Mouse (Mus musculus): ENCODE data around the gene Gm37419. TPM values are rescaled to one million over a fixed set of nuclear protein-coding genes. Genes with fewer than 3 reads are reported as not detected.

Gene Gm37419
- total and polyA plus RNA-seq, 3 experiments, result not detected

DNA sequence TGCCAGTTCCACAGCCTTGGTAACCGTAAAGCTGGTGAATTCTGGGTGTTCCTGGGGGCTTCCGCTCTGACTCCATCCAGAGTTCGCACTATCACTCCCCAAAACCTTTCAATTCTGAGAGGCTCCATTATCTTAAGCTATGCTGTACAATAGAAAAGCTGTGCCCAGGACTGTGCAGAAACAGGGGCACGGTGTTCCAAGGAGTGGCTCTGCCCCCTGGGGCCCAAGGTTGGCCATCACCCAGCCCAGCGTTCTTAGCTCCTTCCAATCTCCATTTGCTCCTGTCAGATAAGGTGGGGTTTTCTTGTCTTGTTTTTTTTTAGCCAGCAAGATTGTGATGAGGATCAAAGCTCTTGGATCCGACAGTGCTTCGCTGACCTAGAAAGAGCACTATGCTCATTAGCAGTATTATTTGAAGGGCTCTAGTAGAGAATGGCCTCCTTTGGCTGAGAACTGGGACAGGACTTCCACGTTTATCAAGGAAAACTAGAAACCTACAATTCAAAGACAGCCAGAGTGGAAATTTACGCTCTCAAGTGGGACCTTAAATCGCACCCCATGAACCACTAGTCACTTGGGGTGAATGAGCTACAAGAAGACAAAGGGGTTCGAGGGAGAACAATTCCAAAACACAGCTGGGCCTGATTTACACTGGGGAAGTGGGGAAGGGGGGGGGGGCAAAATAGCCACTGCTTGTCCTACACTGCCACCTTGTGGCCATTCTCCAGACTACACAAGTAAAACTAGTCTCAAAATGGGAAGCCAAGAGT, 34.9 kb upstream of the Gm37419 start:
- no peaks in the 10 kb centered on the region for H3K36me3 ChIP-seq (ENCODE audit: control insufficient read depth in 1 of 2, insufficient read depth in 2 of 2, low read length in 2 of 2)
- H3K79me2 ChIP-seq (ENCODE audit: control insufficient read depth, insufficient read depth, low read length, poor library complexity), result no peaks in the 10 kb centered on the region
- no peak for TF ChIP-seq USF2 (IDR thresholded peaks at IDR 0.05; ENCODE audit: borderline replicate concordance in 1 of 2, insufficient read depth in 1 of 2, low read depth in 1 of 2, low read length in 2 of 2)
- peak; percentile 30; the same call in 1 of the 2 replicates for TF ChIP-seq SMC3 (IDR thresholded peaks at IDR 0.05; ENCODE audit: low read depth, low read length)
- peak; percentile 38 for TF ChIP-seq RAD21 (IDR thresholded peaks at IDR 0.05; ENCODE audit: low read depth, low read length)
- peak; percentile 25 to 67 (median 40) for TF ChIP-seq CTCF (IDR thresholded peaks at IDR 0.05 in 2 of 3, conservative IDR thresholded peaks at IDR 0.05 in 1 of 3; ENCODE audit: control insufficient read depth in 1 of 3, insufficient read depth in 1 of 3, low read depth in 2 of 3, low read length in 3 of 3, poor library complexity in 1 of 3, severe bottlenecking in 1 of 3)
- H3K4me3 ChIP-seq (ENCODE audit: control insufficient read depth in 1 of 2, insufficient read depth in 1 of 2, low read depth in 2 of 2, low read length in 2 of 2), result no peak overlapping the region
- no peaks in the 10 kb centered on the region for H3K27me3 ChIP-seq (ENCODE audit: control insufficient read depth in 1 of 2, insufficient read depth in 2 of 2, low read length in 2 of 2)
- peak; percentile 18 for DNase-seq (ENCODE audit: low read depth, low spot score)
- no peak overlapping the region for H3K27ac ChIP-seq (ENCODE audit: control insufficient read depth, low read depth, low read length)
- H3K9ac ChIP-seq (ENCODE audit: control insufficient read depth, low read depth, low read length, poor library complexity, severe bottlenecking), result no peak overlapping the region
- H3K9me3 ChIP-seq (replicated peaks; ENCODE audit: insufficient read depth, low read length), result no peaks in the 10 kb centered on the region
- no peaks in the 10 kb centered on the region for H3K4me1 ChIP-seq (ENCODE audit: control insufficient read depth in 1 of 2, insufficient read depth in 2 of 2, low read length in 2 of 2)

DNA sequence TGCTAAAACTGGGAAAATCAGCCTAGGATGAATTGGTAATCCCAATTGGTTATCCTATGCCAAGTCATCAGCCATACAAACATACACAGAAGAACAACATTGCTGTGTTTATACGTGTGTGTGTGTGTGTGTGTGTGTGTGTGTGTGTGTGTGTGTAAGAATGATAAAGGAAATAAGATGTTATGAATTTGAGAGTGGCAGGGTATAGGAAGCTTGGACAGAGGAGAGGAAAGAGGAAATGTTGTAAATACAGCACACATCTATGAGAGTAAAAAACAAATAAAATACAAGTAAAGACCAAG, 34.4 kb upstream of the Gm37419 start:
- TF ChIP-seq NRF1 (IDR thresholded peaks at IDR 0.05; ENCODE audit: insufficient read depth, low read depth, low read length, poor library complexity, severe bottlenecking), result no peak
- TF ChIP-seq ETS1 (IDR thresholded peaks at IDR 0.05; ENCODE audit: low read depth, low read length), result no peak
- no peak for TF ChIP-seq JUND (IDR thresholded peaks at IDR 0.05; ENCODE audit: low read depth, low read length)
- no peak for TF ChIP-seq ZKSCAN1 (IDR thresholded peaks at IDR 0.05; ENCODE audit: low read depth, low read length)
- TF ChIP-seq TBP (IDR thresholded peaks at IDR 0.05; ENCODE audit: low read depth, low read length), result no peak
- TF ChIP-seq HCFC1 (IDR thresholded peaks at IDR 0.05; ENCODE audit: low read depth, low read length), result no peak
- TF ChIP-seq SIN3A (IDR thresholded peaks at IDR 0.05; ENCODE audit: low read length), result no peak
- TF ChIP-seq CTCF (IDR thresholded peaks at IDR 0.05 in 2 of 3, conservative IDR thresholded peaks at IDR 0.05 in 1 of 3; ENCODE audit: control insufficient read depth in 1 of 3, insufficient read depth in 1 of 3, low read depth in 2 of 3, low read length in 3 of 3, poor library complexity in 1 of 3, severe bottlenecking in 1 of 3), result no peak
- no peak for TF ChIP-seq ZC3H11A (IDR thresholded peaks at IDR 0.05; ENCODE audit: low read depth, low read length)
- no peak for TF ChIP-seq GABPA (IDR thresholded peaks at IDR 0.05; ENCODE audit: low read depth, low read length)

DNA sequence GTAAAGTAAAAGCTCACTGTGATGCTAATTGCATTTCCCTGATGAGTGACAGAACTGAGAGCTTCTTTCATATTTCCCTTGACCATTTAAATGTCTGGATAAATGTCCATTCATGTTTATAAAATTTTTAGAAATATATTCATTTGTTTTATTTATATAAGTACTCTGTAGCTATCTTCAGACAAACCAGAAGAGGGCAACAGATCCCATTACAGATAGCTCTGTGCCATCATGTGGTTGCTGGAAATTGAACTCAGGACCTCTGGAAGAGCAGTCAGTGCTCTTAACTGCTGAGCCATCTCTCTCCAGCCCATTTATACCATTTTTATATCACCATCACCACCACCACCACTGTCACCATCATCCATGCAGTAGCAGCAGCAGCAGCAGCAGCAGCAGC, 29.3 kb upstream of the Gm37419 start:
- Histone ChIP-seq H3K27me3 (ENCODE audit: control insufficient read depth in 1 of 2, insufficient read depth in 2 of 2, low read length in 2 of 2) (no peaks in the 10 kb centered on the region), H3K36me3 (ENCODE audit: control insufficient read depth in 1 of 2, insufficient read depth in 2 of 2, low read length in 2 of 2) (no peaks in the 10 kb centered on the region), H3K4me3 (ENCODE audit: control insufficient read depth in 1 of 2, insufficient read depth in 1 of 2, low read depth in 2 of 2, low read length in 2 of 2) (no peak overlapping the region), H3K79me2 (ENCODE audit: control insufficient read depth, insufficient read depth, low read length, poor library complexity) (no peaks in the 10 kb centered on the region), H3K4me1 (ENCODE audit: control insufficient read depth in 1 of 2, insufficient read depth in 2 of 2, low read length in 2 of 2) (no peaks in the 10 kb centered on the region), H3K27ac (ENCODE audit: control insufficient read depth, low read depth, low read length) (no peak overlapping the region), H3K9ac (ENCODE audit: control insufficient read depth, low read depth, low read length, poor library complexity, severe bottlenecking) (no peak overlapping the region), H3K9me3 (replicated peaks; ENCODE audit: insufficient read depth, low read length) (no peaks in the 10 kb centered on the region)
- DNase-seq (ENCODE audit: low read depth, low spot score), result no peak
- TF ChIP-seq ETS1 (IDR thresholded peaks at IDR 0.05; ENCODE audit: low read depth, low read length), result no peak
- no peak for TF ChIP-seq NELFE (IDR thresholded peaks at IDR 0.05; ENCODE audit: low read depth, low read length)
- no peak for TF ChIP-seq MEF2A (IDR thresholded peaks at IDR 0.05; ENCODE audit: extremely low read depth, insufficient replicate concordance, low read depth, low read length, poor library complexity, severe bottlenecking)

More for the DNA sequence above, 34.4 kb upstream of the Gm37419 start:
- no peaks in the 10 kb centered on the region for H3K27me3 ChIP-seq (ENCODE audit: control insufficient read depth in 1 of 2, insufficient read depth in 2 of 2, low read length in 2 of 2)
- H3K9ac ChIP-seq (ENCODE audit: control insufficient read depth, low read depth, low read length, poor library complexity, severe bottlenecking), result no peak overlapping the region
- H3K9me3 ChIP-seq (replicated peaks; ENCODE audit: insufficient read depth, low read length), result no peaks in the 10 kb centered on the region
- no peak overlapping the region for H3K27ac ChIP-seq (ENCODE audit: control insufficient read depth, low read depth, low read length)
- H3K4me1 ChIP-seq (ENCODE audit: control insufficient read depth in 1 of 2, insufficient read depth in 2 of 2, low read length in 2 of 2), result no peaks in the 10 kb centered on the region
- DNase-seq (ENCODE audit: low read depth, low spot score), result no peak
- H3K79me2 ChIP-seq (ENCODE audit: control insufficient read depth, insufficient read depth, low read length, poor library complexity), result no peaks in the 10 kb centered on the region
- H3K4me3 ChIP-seq (ENCODE audit: control insufficient read depth in 1 of 2, insufficient read depth in 1 of 2, low read depth in 2 of 2, low read length in 2 of 2), result no peak overlapping the region
- H3K36me3 ChIP-seq (ENCODE audit: control insufficient read depth in 1 of 2, insufficient read depth in 2 of 2, low read length in 2 of 2), result no peaks in the 10 kb centered on the region

Data from MEL (cell line).